Mouse (Mus musculus): ENCODE results near the gene Tmem179b.

GRCm38 (mm10) chr19:8758899-8759298, 15.4 kb downstream of the Tmem179b start:
- TF ChIP-seq POLR2A (IDR thresholded peaks at IDR 0.05; ENCODE audit: control insufficient read depth, low read depth, low read length) (no peak), CTCF (IDR thresholded peaks at IDR 0.05; ENCODE audit: control insufficient read depth, insufficient read depth, insufficient replicate concordance, low read depth, low read length) (no peak)

Measured in testis, adult 2 months (tissue).